Mouse (Mus musculus) lung, adult 18-20 months (tissue): ENCODE measurements at regions not wholly inside any gene's neighbourhood (a gene's known extent, or its start where the extent isn't known, plus 50 kb on each side); places are given as distances from the start of the nearest gene placed in this dataset.

Source experiments
- DNase-seq, 2 experiments: peaks; one replicate each; pipeline ENCODE4 v3.0.0; 2022; ENCODE audit warnings: mixed read lengths in 2 of 2

GRCm38 (mm10) chr16:50766055-50766770 is 175.3 kb upstream of the Ccdc54 start:
- no peak for DNase-seq

DNA sequence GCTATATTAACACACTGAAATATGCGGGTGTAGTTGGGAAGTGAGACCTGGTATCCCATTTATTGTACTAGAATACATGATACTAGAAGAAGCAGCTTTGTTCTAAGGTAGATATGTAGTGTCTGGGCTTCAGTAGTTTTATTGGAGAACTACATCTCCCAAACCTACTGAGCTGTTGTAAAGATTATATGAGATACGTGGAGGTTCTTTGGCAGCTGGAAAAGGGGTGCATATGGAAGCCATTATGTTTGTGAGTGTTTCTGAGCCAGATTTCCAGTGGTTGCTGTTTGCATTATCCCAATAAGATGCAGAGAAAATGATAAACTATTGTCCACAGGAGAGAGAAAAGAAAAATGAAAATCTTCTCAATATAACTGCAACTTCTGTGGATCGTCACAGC is 171.1 kb upstream of the Ccdc54 start:
- no peak for DNase-seq

DNA sequence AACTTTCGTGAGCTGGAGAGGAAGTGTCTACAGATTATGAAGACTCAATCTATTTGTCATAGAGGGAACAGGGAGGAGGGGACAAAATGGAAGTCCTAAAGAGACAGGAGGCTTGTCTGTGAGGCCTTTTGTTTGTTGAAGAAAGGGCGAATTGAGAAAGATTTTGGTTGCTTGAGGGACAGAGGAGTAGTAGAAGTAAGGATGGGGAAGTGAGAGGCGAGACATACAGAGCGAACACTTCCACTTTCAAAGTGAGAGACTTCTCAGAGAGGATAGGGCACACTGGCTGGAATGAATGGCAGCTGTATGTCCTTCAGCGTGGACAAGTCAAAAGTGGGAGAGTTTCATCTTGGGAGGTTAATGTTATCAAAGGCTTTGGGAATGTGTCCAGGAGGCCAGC is 169.0 kb upstream of the Ccdc54 start:
- DNase-seq: no peak

DNA sequence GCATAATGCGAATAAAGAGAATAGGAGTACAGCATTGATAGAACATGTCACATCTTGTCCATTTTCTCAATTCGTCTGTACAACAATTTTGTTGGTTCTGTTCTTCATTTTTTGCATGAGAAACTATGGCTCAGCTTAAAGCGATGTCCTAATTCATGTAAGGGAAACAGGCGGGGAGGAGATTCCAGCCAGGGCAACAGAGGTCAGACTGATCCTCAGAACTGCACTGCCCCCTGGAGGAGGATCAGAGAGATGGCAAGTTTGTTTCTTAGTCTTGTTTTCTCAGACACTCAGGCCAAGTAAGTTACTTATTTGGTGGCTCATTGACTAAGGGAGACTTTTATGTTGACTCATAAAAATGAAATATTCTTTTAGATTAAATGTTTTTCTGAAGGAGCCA is 165.7 kb upstream of the Ccdc54 start:
- DNase-seq: peak; percentile 33 to 51

- DNase-seq: peak; percentile 61 to 68
Observed at GRCm38 (mm10) chr16:50753612-50754389, 162.8 kb upstream of the Ccdc54 start.

GRCm38 (mm10) chr16:50753046-50753445 is 162.1 kb upstream of the Ccdc54 start:
- no peak for DNase-seq

- DNase-seq: peak in 1 of 2 experiments; percentile 28
Observed at GRCm38 (mm10) chr16:50752277-50752600, 161.3 kb upstream of the Ccdc54 start.

- no peak for DNase-seq
Observed at GRCm38 (mm10) chr16:50751495-50752276, 160.7 kb upstream of the Ccdc54 start.

- no peak for DNase-seq
Observed at GRCm38 (mm10) chr16:50747698-50748097, 156.7 kb upstream of the Ccdc54 start.

GRCm38 (mm10) chr16:50745723-50746122 is 154.8 kb upstream of the Ccdc54 start:
- no peak for DNase-seq

- DNase-seq: peak; percentile 10 to 14
Observed at GRCm38 (mm10) chr16:50737396-50737843, 146.5 kb upstream of the Ccdc54 start.

DNA sequence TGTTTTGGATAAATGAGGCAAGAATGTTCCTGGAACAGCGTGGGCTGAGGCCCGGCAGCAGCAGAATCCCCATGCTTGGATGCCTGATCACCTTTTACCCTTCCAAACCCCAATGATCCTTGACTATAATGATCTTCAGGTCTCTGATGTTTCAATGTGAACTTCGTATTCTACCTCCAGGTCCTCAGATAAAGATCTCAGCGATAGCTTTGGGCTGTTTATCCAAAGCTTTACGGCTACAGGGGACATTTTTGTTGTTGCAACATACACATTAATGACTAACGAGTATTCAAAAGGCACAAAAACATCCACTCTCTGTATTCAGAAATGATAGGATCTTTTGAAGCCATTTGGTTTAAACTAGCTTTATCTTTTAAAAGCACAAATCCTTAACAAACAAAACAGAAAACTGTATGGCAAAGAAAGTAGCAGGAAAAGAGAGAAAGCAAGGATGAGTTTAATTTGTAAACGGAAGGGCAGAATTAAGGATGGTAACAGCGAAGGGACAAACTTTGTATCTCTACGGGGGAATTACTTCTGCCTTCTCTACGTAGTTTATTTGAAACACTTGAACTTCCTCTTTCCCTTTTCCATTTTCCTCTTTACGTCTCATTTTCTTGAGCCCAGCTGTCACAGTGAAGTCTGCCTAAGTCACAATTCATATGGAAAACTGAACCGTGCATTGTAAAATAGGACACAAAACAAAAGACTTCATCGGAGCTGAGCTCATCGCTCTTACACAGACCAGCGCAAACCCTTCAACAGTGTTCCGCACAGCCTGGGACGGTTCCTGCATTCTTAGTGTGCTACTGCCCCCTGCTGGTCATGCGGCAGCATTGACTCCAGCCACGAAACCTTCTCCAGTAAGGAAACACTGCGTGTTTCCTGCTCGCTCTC is 145.4 kb upstream of the Ccdc54 start:
- peak; percentile 89 to 90 for DNase-seq

GRCm38 (mm10) chr16:50733359-50733758 is 142.4 kb upstream of the Ccdc54 start:
- no peak for DNase-seq

- DNase-seq: peak; percentile 92 to 93
Observed at GRCm38 (mm10) chr16:50732082-50733006, 141.4 kb upstream of the Ccdc54 start.

DNA sequence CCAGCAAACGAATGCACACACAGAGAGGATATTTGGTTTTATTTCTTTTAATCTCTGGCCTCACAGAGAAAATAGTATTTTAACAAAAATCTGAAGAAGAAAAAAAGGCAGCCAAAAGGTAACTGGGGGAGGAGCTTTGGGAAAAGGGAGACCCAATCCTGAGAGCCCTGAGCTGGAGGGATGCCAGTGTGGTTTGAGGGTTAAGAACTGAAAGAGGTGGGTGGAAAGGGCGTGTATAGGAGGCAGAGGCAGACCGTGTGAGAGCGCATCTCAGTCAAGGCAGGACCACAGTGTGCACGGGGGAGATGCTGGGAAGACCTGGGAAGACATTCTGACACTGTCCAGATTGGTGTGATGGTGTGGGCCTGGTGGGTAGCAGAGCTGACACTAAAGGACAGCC is 138.4 kb upstream of the Ccdc54 start:
- DNase-seq: peak in 1 of 2 experiments; percentile 4

- no peak for DNase-seq
Observed at GRCm38 (mm10) chr16:50723144-50723543, 132.2 kb upstream of the Ccdc54 start.

- DNase-seq: no peak
Observed at GRCm38 (mm10) chr16:50717306-50718017, 126.5 kb upstream of the Ccdc54 start.

- no peak for DNase-seq
Observed at GRCm38 (mm10) chr16:50709727-50710126, 118.8 kb upstream of the Ccdc54 start.

DNA sequence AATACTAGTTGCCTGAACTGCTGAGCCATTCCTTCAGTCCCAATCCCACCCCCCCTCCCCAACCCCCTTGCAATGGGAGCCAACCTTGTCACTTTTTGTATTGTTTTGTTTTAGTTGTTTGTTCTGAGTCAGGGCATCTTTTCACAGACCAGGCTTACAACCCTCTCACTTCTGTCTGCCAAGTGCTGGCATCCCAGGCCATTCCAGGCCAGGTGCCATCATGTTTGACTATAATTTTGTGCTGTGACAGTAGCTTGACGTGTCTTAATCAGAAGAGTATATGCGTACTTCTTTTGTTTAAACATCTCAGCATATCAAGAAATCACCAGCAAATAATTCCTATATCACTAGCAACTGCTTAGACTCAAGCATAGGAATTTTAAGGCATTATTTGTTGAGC is 117.0 kb upstream of the Ccdc54 start:
- DNase-seq: no peak

- no peak for DNase-seq
Observed at GRCm38 (mm10) chr16:50705921-50706320, 115.0 kb upstream of the Ccdc54 start.
